Mouse (Mus musculus) cerebellum, adult 11 months (tissue): ENCODE measurements at regions not wholly inside any gene's neighbourhood (a gene's known extent, or its start where the extent isn't known, plus 50 kb on each side); places are given as distances from the start of the nearest gene placed in this dataset.

Source experiments
- DNase-seq: peaks from one replicate; pipeline ENCODE4 v3.0.0; 2022

- no peak for DNase-seq
Measured at GRCm38 (mm10) chr3:9200156-9200555, 409.7 kb downstream of the Zfp704 start.

DNA sequence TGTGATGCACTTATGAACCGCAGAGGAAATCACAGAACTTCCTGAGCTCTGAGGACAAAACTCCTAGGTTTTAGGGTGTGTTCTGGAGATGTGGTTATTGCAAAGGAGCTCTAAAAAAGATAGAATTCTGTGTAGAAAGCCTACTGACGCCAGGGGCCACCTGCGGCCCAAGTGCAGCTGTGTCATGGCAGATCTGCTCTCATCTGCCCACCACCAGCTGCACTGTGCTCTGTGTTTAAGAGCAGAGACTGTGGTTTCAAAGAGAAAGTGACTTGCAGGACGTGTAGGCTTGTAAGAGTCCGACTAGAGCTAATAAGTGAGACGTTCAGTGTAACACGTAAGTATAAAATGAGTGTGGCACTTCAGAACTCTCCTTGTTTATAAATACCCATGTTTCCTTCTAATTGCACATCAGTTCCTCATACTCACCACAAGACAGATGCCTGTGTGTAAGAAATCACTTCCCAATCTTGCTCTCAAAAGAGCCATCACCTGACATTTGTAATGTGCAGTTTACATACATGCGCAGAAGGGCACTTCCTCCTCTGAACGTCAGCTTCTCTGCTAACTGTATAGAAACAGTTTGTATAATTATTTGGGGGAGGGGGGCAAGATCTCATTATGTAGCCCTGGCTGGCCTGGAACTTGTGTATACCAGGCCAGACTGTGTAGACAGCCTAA, 411.1 kb downstream of the Zfp704 start:
- DNase-seq, result no peak

- no peak for DNase-seq
Measured at GRCm38 (mm10) chr3:9195781-9196180, 414.1 kb downstream of the Zfp704 start.

DNA sequence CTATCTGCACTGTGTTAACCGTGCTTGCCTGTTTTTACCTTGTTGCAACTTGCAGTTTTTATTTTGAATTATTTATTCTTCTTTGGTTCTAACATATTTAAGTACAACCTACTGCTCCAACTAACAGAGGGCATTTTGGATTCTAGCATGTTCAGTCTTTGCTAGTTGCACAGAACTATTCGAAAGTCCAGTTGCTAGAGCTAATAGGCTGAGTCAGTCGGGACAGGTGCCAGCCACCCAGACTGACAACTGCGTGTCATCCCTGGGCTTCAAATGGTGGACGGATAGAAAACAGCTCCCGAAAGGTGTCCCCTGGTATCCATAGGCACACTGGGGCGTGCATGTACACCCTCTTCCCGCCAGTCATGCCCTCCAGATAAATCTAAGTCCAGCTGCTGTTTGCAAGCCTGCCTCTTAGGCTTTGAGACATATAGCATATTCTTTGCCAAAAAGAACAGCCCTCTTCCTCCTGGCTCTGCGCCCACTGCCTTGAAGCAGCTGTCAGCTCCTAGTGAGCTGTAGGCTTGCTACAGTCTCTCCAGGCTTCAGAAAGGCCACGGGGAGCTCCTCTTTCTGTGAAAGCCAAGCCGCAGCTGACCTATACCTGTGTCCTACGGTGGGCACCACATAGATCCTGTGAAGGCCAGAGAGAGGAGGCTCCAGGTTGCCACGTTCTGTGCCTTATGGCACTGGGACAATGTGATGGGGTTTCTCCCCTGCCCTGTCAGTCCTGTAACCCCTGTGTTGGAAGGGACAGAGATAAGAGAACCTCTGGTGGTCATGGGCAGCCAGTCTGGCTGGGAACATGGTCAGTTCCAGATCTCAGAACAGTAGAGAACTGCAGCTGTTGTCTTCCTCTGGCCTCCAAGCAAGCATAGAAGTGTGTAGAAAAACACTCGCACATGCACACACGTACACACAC, 420.3 kb downstream of the Zfp704 start:
- DNase-seq, result no peak

- DNase-seq, result no peak
Measured at GRCm38 (mm10) chr3:9186364-9187120, 423.3 kb downstream of the Zfp704 start.

GRCm38 (mm10) chr3:9181576-9181975, 428.3 kb downstream of the Zfp704 start:
- DNase-seq, result no peak

DNA sequence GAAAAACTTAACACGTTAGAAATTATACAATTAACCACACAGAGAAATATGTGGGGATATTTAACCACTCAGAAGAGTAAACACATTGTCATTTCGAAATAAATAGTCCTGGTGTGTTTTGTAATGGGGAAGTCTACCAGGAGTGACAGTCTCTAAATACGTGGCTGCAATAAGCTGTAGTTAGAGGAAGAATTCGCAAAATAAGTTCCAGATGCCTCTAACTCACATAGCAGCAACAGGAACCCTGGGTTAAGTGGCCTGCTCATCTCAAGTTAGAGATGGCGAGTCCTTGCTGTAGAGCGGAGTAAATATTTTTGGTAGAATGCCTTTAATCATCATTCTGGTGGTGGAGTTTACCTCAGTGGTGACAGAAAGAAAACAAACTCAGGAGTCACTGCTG, 430.2 kb downstream of the Zfp704 start:
- no peak for DNase-seq

- DNase-seq, result no peak
Measured at GRCm38 (mm10) chr3:9174517-9174832, 435.4 kb downstream of the Zfp704 start.

- peak; percentile 48 for DNase-seq
Measured at GRCm38 (mm10) chr3:9173643-9174516, 436.0 kb downstream of the Zfp704 start.

DNA sequence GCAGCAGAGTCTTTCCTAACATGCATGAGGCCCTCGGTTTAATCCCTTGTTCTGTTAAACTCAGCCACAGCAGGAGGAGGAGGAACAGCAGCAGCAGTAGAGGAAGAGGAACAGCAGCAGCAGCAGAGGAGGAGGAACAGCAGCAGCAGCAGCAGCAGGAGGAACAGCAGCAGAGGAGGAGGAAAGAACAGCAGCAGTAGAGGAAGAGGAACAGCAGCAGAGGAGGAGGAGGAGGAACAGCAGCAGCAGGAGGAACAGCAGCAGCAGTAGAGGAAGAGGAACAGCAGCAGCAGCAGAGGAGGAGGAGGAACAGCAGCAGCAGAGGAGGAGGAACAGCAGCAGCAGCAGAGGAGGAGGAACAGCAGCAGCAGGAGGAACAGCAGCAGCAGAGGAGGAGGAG, 437.9 kb downstream of the Zfp704 start:
- DNase-seq, result no peak

- no peak for DNase-seq
Measured at GRCm38 (mm10) chr3:9168955-9169354, 440.9 kb downstream of the Zfp704 start.

- DNase-seq, result no peak
Measured at GRCm38 (mm10) chr3:9159073-9159472, 450.8 kb downstream of the Zfp704 start.

DNA sequence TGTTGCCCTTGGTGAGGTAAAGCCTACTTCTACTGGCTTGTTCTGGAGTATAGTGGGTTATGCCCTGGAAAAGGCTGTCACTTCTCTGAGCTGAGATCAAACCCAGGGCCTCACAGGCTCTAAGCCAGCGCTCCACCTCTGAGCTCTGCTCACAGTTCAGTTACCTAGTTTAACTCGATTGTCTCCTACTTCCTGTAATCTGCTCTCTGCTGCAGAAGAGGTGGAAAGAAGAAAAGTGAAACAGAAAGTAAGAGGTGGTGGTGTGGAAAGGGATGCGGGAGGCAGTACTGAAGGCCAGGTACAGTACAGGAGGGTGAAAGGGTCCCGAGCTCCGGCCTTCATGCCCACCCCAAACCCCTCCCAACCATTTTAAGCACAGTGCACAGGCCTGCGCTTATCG, 455.7 kb downstream of the Zfp704 start:
- DNase-seq, result no peak

DNA sequence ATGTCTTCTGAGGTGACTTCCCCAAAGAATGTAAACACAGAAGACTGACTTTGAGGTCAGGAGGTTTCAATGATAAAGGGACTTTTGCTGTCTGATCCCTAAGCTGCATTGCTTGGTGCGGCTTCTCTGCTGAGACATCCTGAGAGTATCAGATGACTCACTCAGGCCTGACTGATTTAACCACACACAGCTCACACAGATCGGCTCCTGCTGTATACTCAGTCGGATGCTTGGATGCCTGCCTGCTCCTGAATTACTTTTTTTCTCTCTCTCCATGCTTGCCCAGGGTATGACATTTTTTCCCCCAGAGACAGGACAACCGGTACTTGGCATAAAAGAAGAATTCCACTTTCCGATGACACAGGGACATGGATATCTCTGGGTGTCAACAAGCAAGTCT, 456.2 kb downstream of the Zfp704 start:
- DNase-seq, result peak; percentile 14

- no peak for DNase-seq
Measured at GRCm38 (mm10) chr3:9152256-9152655, 457.6 kb downstream of the Zfp704 start.

- no peak for DNase-seq
Measured at GRCm38 (mm10) chr3:9151590-9151989, 458.3 kb downstream of the Zfp704 start.

DNA sequence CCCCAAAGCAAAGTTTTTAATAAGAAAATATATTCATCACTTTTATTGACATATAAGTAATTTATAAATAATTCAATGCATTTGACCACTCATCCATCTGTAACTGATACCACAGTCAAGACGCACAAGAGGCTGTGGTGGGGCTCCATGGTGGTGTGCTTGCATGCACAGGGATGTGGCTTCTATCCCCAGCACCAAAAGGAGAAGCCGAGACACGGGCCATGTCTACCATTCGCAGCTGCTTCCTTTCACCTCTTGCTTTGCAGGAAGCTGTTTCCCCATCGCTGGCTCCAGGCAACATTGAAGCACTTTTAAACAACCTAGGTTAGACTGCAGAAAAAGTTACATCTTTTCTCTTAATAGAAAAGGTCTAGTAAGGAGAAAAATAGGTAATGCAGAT, 461.3 kb downstream of the Zfp704 start:
- DNase-seq, result no peak

DNA sequence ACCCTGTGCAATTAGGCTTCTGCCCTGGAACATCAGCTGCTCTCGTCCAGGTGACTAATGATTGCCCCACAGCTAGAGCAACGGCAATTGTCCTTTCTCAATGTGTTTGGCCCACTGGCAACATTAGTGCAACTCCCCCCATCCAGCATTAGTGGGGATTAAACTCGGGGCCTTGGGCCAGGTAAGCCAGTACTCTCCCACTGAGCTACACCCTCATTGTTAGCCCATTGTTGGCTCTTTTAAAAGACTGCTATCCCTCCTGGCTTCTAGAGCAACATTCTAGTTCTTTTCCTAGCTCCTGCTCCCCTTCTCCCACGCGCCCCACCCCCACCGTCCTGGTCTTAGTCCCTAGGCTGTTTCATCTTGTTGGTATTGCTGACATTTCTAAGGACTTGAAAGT, 463.4 kb downstream of the Zfp704 start:
- no peak for DNase-seq

- no peak for DNase-seq
Measured at GRCm38 (mm10) chr3:9145612-9146011, 464.3 kb downstream of the Zfp704 start.

- no peak for DNase-seq
Measured at GRCm38 (mm10) chr3:9141836-9142235, 468.0 kb downstream of the Zfp704 start.

DNA sequence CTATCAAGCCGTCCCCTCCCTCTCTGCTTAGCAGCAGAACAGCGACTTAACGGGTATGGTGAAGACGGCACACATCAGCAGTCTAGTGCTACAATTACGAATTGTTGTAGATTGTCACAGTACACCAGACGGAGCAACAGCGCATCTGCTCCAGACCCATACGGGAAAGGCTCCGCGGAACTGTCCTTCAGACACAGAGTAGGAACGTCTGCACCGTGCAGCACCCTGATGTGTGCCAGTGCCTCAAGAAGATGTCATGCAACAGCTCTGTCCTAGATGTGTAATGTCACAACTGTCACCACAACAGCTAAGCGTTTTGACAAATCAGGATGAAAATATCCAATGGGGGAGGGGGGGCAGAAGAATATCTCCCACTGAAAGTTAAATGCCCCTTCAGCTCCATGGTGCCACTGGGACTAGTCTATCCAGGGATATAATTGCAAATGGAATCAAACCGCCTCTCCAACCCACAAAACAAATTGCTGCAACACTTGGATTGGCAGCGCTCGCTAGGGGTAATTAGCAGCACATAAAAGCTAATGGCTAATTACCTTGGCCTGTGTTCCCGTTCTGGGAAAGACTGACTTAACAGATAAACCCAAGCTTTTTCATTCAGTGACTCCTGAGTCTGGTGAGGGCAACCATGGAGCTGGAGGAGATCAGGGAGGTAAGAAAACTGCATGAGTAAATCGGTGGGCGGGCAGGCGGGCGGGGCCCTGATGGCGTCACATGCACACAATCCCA, 472.6 kb downstream of the Zfp704 start:
- DNase-seq, result no peak

DNA sequence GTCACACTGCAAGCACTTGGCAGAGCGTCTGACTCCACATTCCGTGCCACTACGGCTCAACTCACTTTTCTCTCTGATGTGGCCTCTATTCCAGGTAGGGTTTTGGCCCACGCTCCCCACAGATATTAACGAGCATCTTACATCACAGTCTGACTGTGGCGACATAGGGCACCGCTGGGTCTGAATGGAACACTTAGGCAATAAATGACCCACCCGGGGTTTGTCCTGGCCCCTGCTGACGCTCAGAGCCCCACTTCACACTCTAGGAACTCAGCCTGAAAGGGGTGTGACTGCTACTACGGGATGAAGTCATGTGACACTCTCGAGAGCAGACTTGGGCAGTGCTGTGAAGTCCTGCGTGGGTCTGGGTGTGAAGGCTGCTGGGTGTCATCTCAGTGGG, 475.9 kb downstream of the Zfp704 start:
- no peak for DNase-seq
